Mouse (Mus musculus) CH12.LX (cell line): ENCODE measurements around the gene Dkkl1. TPM values are rescaled to one million over a fixed set of nuclear protein-coding genes. Genes with fewer than 3 reads are reported as not detected.

Experiments used
- DNase-seq: peaks from one replicate; pipeline ENCODE4 v3.0.0-alpha.2; 2013; ENCODE audit errors: extremely low read depth
- H3K27ac ChIP-seq: 2 replicates; pipeline ENCODE4 v1.5.1; 2012; ENCODE audit warnings: low read depth, mild to moderate bottlenecking, control low read depth, moderate library complexity; ENCODE audit not compliant: insufficient read depth
- H3K27me3 ChIP-seq: replicated peaks from 2 replicates; pipeline ENCODE3; 2012; ENCODE audit warnings: inconsistent platforms
- H3K36me3 ChIP-seq, 2 experiments: replicated peaks in 1 of 2; 2 replicates each; pipeline versions ENCODE3 to v1.6.1; 2012; ENCODE audit warnings: inconsistent platforms in 1 of 2, low read length in 1 of 2, mild to moderate bottlenecking in 1 of 2, mixed read lengths in 1 of 2, moderate library complexity in 1 of 2; ENCODE audit not compliant: control insufficient read depth in 1 of 2, insufficient read depth in 1 of 2
- H3K4me1 ChIP-seq, 2 experiments: 2 replicates each; pipeline ENCODE4 v1.6.1; 2012; ENCODE audit warnings: inconsistent platforms in 1 of 2, moderate library complexity in 1 of 2; ENCODE audit not compliant: insufficient read depth in 2 of 2, control insufficient read depth in 1 of 2
- H3K4me2 ChIP-seq: 2 replicates; pipeline ENCODE4 v1.6.1; 2012; ENCODE audit warnings: low read depth, mild to moderate bottlenecking, control low read depth; ENCODE audit not compliant: poor library complexity, insufficient read depth, severe bottlenecking
- H3K4me3 ChIP-seq, 3 experiments: fragments of 150-350 bp in 1 of 3; sonication (generic) in 1 of 3; replicated peaks in 1 of 3; 2 replicates each; pipeline versions ENCODE3 to v1.5.1; 2011 to 2012; ENCODE audit warnings: low read depth in 2 of 3, low read length in 2 of 3, mild to moderate bottlenecking in 2 of 3, moderate library complexity in 2 of 3, control low read depth in 1 of 3, improper control_type of control experiment in 1 of 3, inconsistent platforms in 1 of 3, mixed read lengths in 1 of 3; ENCODE audit not compliant: poor library complexity in 1 of 3
- H3K79me2 ChIP-seq: replicated peaks from 2 replicates; pipeline ENCODE4 v1.6.1; 2012; ENCODE audit warnings: mild to moderate bottlenecking, moderate library complexity; ENCODE audit not compliant: control insufficient read depth, poor library complexity, insufficient read depth, severe bottlenecking; ENCODE audit errors: extremely low read depth
- H3K9ac ChIP-seq: 2 replicates; pipeline ENCODE4 v1.6.1; 2012; ENCODE audit warnings: low read depth, mild to moderate bottlenecking, control low read depth, moderate library complexity; ENCODE audit not compliant: insufficient read depth
- H3K9me3 ChIP-seq: replicated peaks from 2 replicates; pipeline ENCODE3; 2012; ENCODE audit warnings: low read length, inconsistent platforms, mixed read lengths
- BHLHE40 ChIP-seq: IDR thresholded peaks from 2 replicates; pipeline ENCODE4 v1.6.1; 2011; ENCODE audit warnings: mild to moderate bottlenecking, low read depth, low read length, improper control_type of control experiment
- CHD1 ChIP-seq: IDR thresholded peaks from 2 replicates; pipeline ENCODE4 v1.6.1; 2012; ENCODE audit warnings: low read depth, low read length, improper control_type of control experiment, inconsistent platforms
- CHD2 ChIP-seq: IDR thresholded peaks from 2 replicates; pipeline ENCODE4 v1.6.1; 2011; ENCODE audit warnings: low read length, improper control_type of control experiment
- E2F4 ChIP-seq: IDR thresholded peaks from 2 replicates; pipeline ENCODE4 v1.6.1; 2011; ENCODE audit warnings: low read depth, low read length, improper control_type of control experiment; ENCODE audit not compliant: insufficient replicate concordance
- ELF1 ChIP-seq: IDR thresholded peaks from 2 replicates; pipeline ENCODE4 v1.6.1; 2014; ENCODE audit warnings: low read depth, mild to moderate bottlenecking, inconsistent platforms, low read length, improper control_type of control experiment
- EP300 ChIP-seq: IDR thresholded peaks from 2 replicates; pipeline ENCODE4 v1.6.1; 2011; ENCODE audit warnings: low read length, improper control_type of control experiment
- ETS1 ChIP-seq: conservative IDR thresholded peaks from 2 replicates; pipeline ENCODE4 v1.6.1; 2012; ENCODE audit warnings: low read depth, mild to moderate bottlenecking, inconsistent platforms, low read length, improper control_type of control experiment, moderate library complexity
- IRF4 ChIP-seq: IDR thresholded peaks from 2 replicates; pipeline ENCODE4 v1.6.1; 2014; ENCODE audit warnings: low read depth, mild to moderate bottlenecking, inconsistent platforms, low read length, improper control_type of control experiment
- JUND ChIP-seq: conservative IDR thresholded peaks from 2 replicates; pipeline ENCODE4 v1.6.1; 2011; ENCODE audit warnings: low read depth, low read length, improper control_type of control experiment
- MAFK ChIP-seq: IDR thresholded peaks from 2 replicates; pipeline ENCODE4 v1.6.1; 2011; ENCODE audit warnings: low read length, improper control_type of control experiment; ENCODE audit not compliant: insufficient replicate concordance
- MAZ ChIP-seq: IDR thresholded peaks from 2 replicates; pipeline ENCODE4 v1.6.1; 2012; ENCODE audit warnings: low read depth, mild to moderate bottlenecking, inconsistent platforms, low read length, improper control_type of control experiment, moderate library complexity
- MXI1 ChIP-seq: IDR thresholded peaks from 2 replicates; pipeline ENCODE4 v1.6.1; 2011; ENCODE audit warnings: mild to moderate bottlenecking, low read depth, low read length, improper control_type of control experiment
- MYC ChIP-seq: IDR thresholded peaks from 2 replicates; pipeline ENCODE4 v1.6.1; 2011; ENCODE audit warnings: low read depth, mild to moderate bottlenecking, improper control_type of control experiment, low read length
- NRF1 ChIP-seq: IDR thresholded peaks from 2 replicates; pipeline ENCODE4 v1.6.1; 2014; ENCODE audit warnings: low read depth, mild to moderate bottlenecking, inconsistent platforms, low read length, improper control_type of control experiment, moderate library complexity
- PAX5 ChIP-seq: IDR thresholded peaks from 2 replicates; pipeline ENCODE4 v1.6.1; 2012; ENCODE audit warnings: low read length, inconsistent platforms, mixed read lengths
- POLR2AphosphoS2 ChIP-seq: IDR thresholded peaks from 2 replicates; pipeline ENCODE4 v1.6.1; 2011; ENCODE audit warnings: low read depth, low read length, improper control_type of control experiment
- RCOR1 ChIP-seq: conservative IDR thresholded peaks from 2 replicates; pipeline ENCODE4 v1.6.1; 2012; ENCODE audit warnings: low read depth, mild to moderate bottlenecking, inconsistent platforms, low read length, improper control_type of control experiment
- SIN3A ChIP-seq: IDR thresholded peaks from 2 replicates; pipeline ENCODE4 v1.6.1; 2012; ENCODE audit warnings: low read length, improper control_type of control experiment, inconsistent platforms
- TBP ChIP-seq: conservative IDR thresholded peaks from 2 replicates; pipeline ENCODE4 v1.6.1; 2011; ENCODE audit warnings: low read depth, low read length, improper control_type of control experiment
- TCF12 ChIP-seq: IDR thresholded peaks from 2 replicates; pipeline ENCODE4 v1.6.1; 2014; ENCODE audit warnings: low read depth, mild to moderate bottlenecking, inconsistent platforms, low read length, improper control_type of control experiment
- UBTF ChIP-seq: IDR thresholded peaks from 2 replicates; pipeline ENCODE4 v1.6.1; 2012; ENCODE audit warnings: low read depth, mild to moderate bottlenecking, inconsistent platforms, low read length, improper control_type of control experiment, moderate library complexity
- USF1 ChIP-seq: IDR thresholded peaks from 2 replicates; pipeline ENCODE4 v1.6.1; 2014; ENCODE audit warnings: low read depth, mild to moderate bottlenecking, inconsistent platforms, low read length, improper control_type of control experiment
- USF2 ChIP-seq: conservative IDR thresholded peaks from 2 replicates; pipeline ENCODE4 v1.6.1; 2011; ENCODE audit warnings: low read depth, low read length, improper control_type of control experiment
- ZC3H11A ChIP-seq: IDR thresholded peaks from 2 replicates; pipeline ENCODE4 v1.6.1; 2012; ENCODE audit warnings: low read depth, mild to moderate bottlenecking, inconsistent platforms, low read length, improper control_type of control experiment
- ZKSCAN1 ChIP-seq: IDR thresholded peaks from 2 replicates; pipeline ENCODE4 v1.6.1; 2012; ENCODE audit warnings: low read depth, inconsistent platforms, low read length, improper control_type of control experiment, borderline replicate concordance
- ZMIZ1 ChIP-seq: IDR thresholded peaks from 2 replicates; pipeline ENCODE4 v1.6.1; 2012; ENCODE audit warnings: low read depth, mild to moderate bottlenecking, inconsistent platforms, low read length, improper control_type of control experiment
- dilution Hi-C: fragments of 300-500 bp; cut with MboI; formaldehyde crosslinking; loops from 2 replicates; pipeline ENCODE4 v1.14.3; 2020; ENCODE audit warnings: low sequenced_read_pairs; ENCODE audit not compliant: extremely low pct_unique_long_range_greater_than_20kb, extremely low pct_ligation_motif_present
- in situ Hi-C: fragments of 300-500 bp; cut with MboI; formaldehyde crosslinking; loops from 3 replicates; pipeline ENCODE4 v1.14.3; 2019; ENCODE audit warnings: low sequenced_read_pairs, low pct_ligation_motif_present, low pct_unique_long_range_greater_than_20kb, mixed read lengths
- polyA plus RNA-seq: library from polyadenylated mRNA; unstranded; fragments of >175 nt; gene quantifications from 2 replicates; pipeline ENCODE4 v1.2.1, GENCODE M21; 2012; ENCODE audit warnings: low read depth; ENCODE audit not compliant: insufficient read length
- total RNA-seq, 2 experiments: library from RNA; depleted of rRNA; stranded (reverse); fragments of 300-350 nt in 1 of 2; fragments of >200 nt in 1 of 2; gene quantifications; 2 replicates each; pipeline ENCODE4 v1.2.3; 2012 to 2014

The Dkkl1 gene
- total and polyA plus RNA-seq, 3 experiments: 0.24 to 1.6 (median 0.44) TPM

- dilution Hi-C loops: no loop called here
- Histone ChIP-seq H3K4me3 (no peak overlapping the region), H3K27me3 (no peaks in the 10 kb centered on the region), H3K9me3 (peaks cover 7% of the 10 kb centered on the region), H3K4me2 (no peak overlapping the region), H3K36me3 (peaks cover 0 to 9% of the 10 kb centered on the region in 2 experiments), H3K9ac (no peak overlapping the region), H3K4me1 (peaks cover 15 to 52% of the 10 kb centered on the region in 2 experiments), H3K27ac (no peak overlapping the region), H3K79me2 (no peaks in the 10 kb centered on the region)
- DNase-seq: no peak
- TF ChIP-seq POLR2AphosphoS2 (no peak), EP300 (no peak), IRF4 (no peak), E2F4 (no peak), ELF1 (no peak), SIN3A (no peak), MXI1 (no peak), CHD2 (no peak), MYC (no peak), ZMIZ1 (no peak), ZKSCAN1 (no peak), USF1 (no peak), USF2 (no peak), PAX5 (no peak), MAFK (no peak), BHLHE40 (no peak), MAZ (no peak), UBTF (no peak), RCOR1 (no peak), CHD1 (no peak)
- in situ Hi-C loops: no loop called here
Measured at GRCm38 (mm10) chr7:45224826-45225225, 12.9 kb upstream of the Dkkl1 start.

GRCm38 (mm10) chr7:45221680-45222079, 9.7 kb upstream of the Dkkl1 start:
- Histone ChIP-seq H3K4me3 (no peak overlapping the region), H3K27ac (no peak overlapping the region), H3K4me1 (peaks cover 18 to 56% of the 10 kb centered on the region in 2 experiments), H3K27me3 (no peaks in the 10 kb centered on the region), H3K36me3 (peaks cover 0 to 2% of the 10 kb centered on the region in 2 experiments)
- DNase-seq: peak; percentile 76
- in situ Hi-C loops: no loop called here
- dilution Hi-C loops: no loop called here
- TF ChIP-seq ZC3H11A (no peak), EP300 (peak; percentile 66; the same call in 1 of the 2 replicates), TCF12 (peak; percentile 75), ZKSCAN1 (no peak), NRF1 (0 out of 2 replicates have a peak, but pooled peaks have one; percentile 17), TBP (0 out of 2 replicates have a peak, but pooled peaks have one; percentile 25), IRF4 (0 out of 2 replicates have a peak, but pooled peaks have one; percentile 16), ETS1 (peak; percentile 35), JUND (no peak), MAFK (0 out of 2 replicates have a peak, but pooled peaks have one; percentile 47)
- TF ChIP-seq, all 38 proteins: peak for 7
- Histone ChIP-seq H3K9ac (no peak overlapping the region), H3K9me3 (peaks cover 5% of the 10 kb centered on the region), H3K79me2 (no peaks in the 10 kb centered on the region), H3K4me2 (peak overlapping the region; percentile 26; the same call in 1 of the 2 replicates)
